Mouse (Mus musculus): ENCODE results near the gene Tas2r135.

The Tas2r135 gene

DNA sequence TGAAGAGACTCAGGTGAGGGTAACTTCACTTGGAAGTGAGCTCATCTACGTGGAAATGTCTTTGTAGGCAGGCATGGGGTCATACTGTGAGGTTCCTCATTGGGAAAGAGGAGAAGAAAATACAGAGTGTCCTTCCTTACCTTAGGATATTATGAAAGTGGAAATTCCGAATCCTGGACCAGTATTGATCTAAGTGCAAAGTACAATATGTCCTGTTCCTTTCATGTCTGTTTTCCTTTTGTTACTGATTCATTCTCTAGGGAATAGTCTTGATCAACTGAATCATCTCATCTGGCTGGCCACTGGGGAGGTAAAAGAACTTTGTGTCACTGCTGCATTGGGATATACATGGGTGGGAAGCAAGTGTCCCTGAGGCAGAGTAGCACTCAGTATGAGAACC is 30.3 kb downstream of the Tas2r135 start:
- DNase-seq = no peak

GRCm38 (mm10) chr6:42441395-42441794 is 36.2 kb downstream of the Tas2r135 start:
- no peak for DNase-seq

- DNase-seq = no peak
Measured at GRCm38 (mm10) chr6:42444491-42444890, 39.3 kb downstream of the Tas2r135 start.

DNA sequence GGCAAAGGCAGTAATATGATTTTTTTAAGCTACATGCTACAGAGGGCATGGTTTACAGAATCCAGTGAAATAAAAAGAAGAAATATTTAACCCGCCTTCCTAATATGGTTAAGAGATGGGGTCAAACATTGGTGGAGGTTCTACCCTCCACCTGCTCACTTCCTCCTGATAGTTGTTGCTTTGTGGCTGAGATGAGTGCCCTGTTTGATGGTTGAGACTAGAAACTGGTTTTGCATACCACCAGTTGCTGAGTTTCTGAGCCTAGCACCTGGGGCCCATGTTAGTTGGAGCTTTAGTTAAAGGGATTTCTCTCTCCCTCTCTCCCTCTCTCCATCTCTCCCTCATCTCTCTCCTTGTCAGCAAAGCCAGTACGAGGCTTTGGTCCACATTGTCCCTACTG is 42.1 kb downstream of the Tas2r135 start:
- no peak for DNase-seq

All from lung, adult 18-20 months (tissue).